Mouse (Mus musculus) midbrain, embryonic 11.5 days (tissue): ENCODE data around the gene Ftl1. TPM values are rescaled to one million over a fixed set of nuclear protein-coding genes. Genes with fewer than 3 reads are reported as not detected.

Experiments
- ATAC-seq: fragments of 200-750 bp; cut with Nextera tagmentation; 2 replicates; pipeline ENCODE4 v1.8.0; 2017; ENCODE audit warnings: moderate TSS enrichment, moderate library complexity; ENCODE audit not compliant: low FRiP score
- DNase-seq: peaks from one replicate; pipeline ENCODE4 v3.0.0; 2015; ENCODE audit warnings: low spot score; ENCODE audit errors: missing footprints
- H3K27ac ChIP-seq: fragments of 300-500 bp; sonication (generic); 2 replicates; pipeline ENCODE4 v1.5.1; 2014; ENCODE audit warnings: low read depth, low read length
- H3K27me3 ChIP-seq: fragments of 300-500 bp; sonication (generic); 2 replicates; pipeline ENCODE4 v1.6.1; 2014; ENCODE audit warnings: mild to moderate bottlenecking, low read length, moderate library complexity, mixed read lengths; ENCODE audit not compliant: control insufficient read depth, insufficient read depth
- H3K36me3 ChIP-seq: fragments of 300-500 bp; sonication (generic); 2 replicates; pipeline ENCODE4 v1.6.1; 2014; ENCODE audit warnings: mild to moderate bottlenecking, low read length, moderate library complexity, mixed read lengths; ENCODE audit not compliant: control insufficient read depth, insufficient read depth
- H3K4me1 ChIP-seq: fragments of 300-500 bp; sonication (generic); 2 replicates; pipeline ENCODE4 v1.6.1; 2014; ENCODE audit warnings: low read length; ENCODE audit not compliant: control insufficient read depth, insufficient read depth
- H3K4me2 ChIP-seq: fragments of 300-500 bp; sonication (generic); 2 replicates; pipeline ENCODE4 v1.6.1; 2014; ENCODE audit warnings: mild to moderate bottlenecking, moderate library complexity
- H3K4me3 ChIP-seq: fragments of 300-500 bp; sonication (generic); 2 replicates; pipeline ENCODE4 v1.5.1; 2014; ENCODE audit warnings: low read depth, low read length
- H3K9ac ChIP-seq: fragments of 300-500 bp; sonication (generic); 2 replicates; pipeline ENCODE4 v1.6.1; 2014; ENCODE audit warnings: low read length
- H3K9me3 ChIP-seq: fragments of 300-500 bp; sonication (generic); 2 replicates; pipeline ENCODE4 v1.6.1; 2016; ENCODE audit warnings: low read length; ENCODE audit not compliant: control insufficient read depth
- WGBS: fragments of 180-500 bp; shearing (Covaris S2); extraction: QIAGEN DNeasy Blood & Tissue Kit; methylation state at CpG from one replicate; pipeline ENCODE4 v1.1.7; 2014; 5-methylcytosine and 5-hydroxymethylcytosine counted together
- microRNA-seq: library from miRNA; unstranded; fragments of <30 nt; microRNA quantifications from one replicate; pipeline ENCODE4, GENCODE M21; 2017
- polyA plus RNA-seq: library from polyadenylated mRNA; unstranded; fragments of >200 nt; fragmentation: Nextera tagmentation; extraction: Ambion mirVana; gene quantifications from 2 replicates; pipeline ENCODE4 v1.2.1, GENCODE M21; 2014

The Ftl1 gene
- polyA plus RNA-seq, 1 experiment from 2014 or later: 5,528 TPM

GRCm38 (mm10) chr7:45413864-45414739, 45.6 kb downstream of the Ftl1 start:
- no peaks in the 10 kb centered on the region for H3K9me3 ChIP-seq
- DNase-seq (no peak), ATAC-seq (no peak; the same call in 1 of the 2 replicates)
- H3K27me3 ChIP-seq: peaks cover 82% of the 10 kb centered on the region
- H3K4me1 ChIP-seq: peaks cover 4% of the 10 kb centered on the region
- WGBS: 2% methylated on average over 27 of the region's 27 CpGs
- peak overlapping the region; percentile 22 for H3K9ac ChIP-seq
- H3K27ac ChIP-seq: no peak overlapping the region
- no peaks in the 10 kb centered on the region for H3K36me3 ChIP-seq
- H3K4me2 ChIP-seq: peak overlapping the region; percentile 60
- peak overlapping the region; percentile 42 for H3K4me3 ChIP-seq

DNA sequence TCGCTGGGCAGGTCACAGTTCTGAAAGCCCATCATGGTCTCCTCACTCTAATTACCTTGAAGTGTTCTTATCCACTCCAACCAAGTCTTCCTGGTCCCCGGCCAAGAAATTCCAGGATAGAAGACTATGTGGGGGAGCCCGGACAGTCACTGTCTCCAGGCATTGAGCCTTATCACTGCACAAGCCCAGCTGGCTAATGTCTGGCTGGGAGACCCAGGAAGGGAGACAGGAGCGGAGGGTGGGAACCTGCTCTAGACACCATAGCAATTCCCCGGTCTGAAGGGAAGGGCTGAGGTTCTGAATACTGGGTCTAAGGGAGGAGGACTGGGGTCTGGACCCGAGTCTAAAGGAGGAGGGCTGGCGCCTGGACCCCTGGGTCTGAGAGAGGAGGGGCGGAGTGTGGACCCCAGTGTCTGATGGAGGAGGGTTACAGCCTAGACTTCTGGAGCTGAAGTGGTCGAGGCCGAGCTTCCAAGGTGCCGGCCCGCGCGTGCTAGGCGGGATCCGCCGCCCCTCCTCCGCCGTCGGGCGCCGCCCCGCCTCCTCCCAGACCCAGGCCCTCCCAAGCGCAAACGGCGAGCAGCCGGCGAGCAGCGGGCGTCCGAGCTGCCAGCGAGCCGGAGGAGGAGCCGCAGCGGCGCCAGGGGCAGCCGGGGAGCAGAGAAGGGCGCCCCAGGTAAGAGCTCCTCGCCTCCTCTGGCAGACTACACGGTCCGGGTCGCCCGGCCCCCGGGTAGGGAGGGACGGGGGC, 46.4 kb downstream of the Ftl1 start, which contains the start of gene Ntf5:
Ntf5 (plus strand) TSS at position 583 of the 751 bp plus-strand sequence.
- WGBS: 3% methylated on average over 33 of the region's 45 CpGs
- H3K27ac ChIP-seq: no peak within 1 kb of the TSS

GRCm38 (mm10) chr7:45412421-45412820, 47.3 kb downstream of the Ftl1 start:
- WGBS: 91% methylated on average over 2 of the region's 2 CpGs
- H3K4me3 ChIP-seq: no peak overlapping the region
- DNase-seq (peak; percentile 82), ATAC-seq (no peak)
- H3K27me3 ChIP-seq: peaks cover 83% of the 10 kb centered on the region
- H3K4me1 ChIP-seq: peaks cover 4% of the 10 kb centered on the region
- H3K9ac ChIP-seq: no peak overlapping the region
- no peak overlapping the region for H3K27ac ChIP-seq
- H3K36me3 ChIP-seq: no peaks in the 10 kb centered on the region
- no peak overlapping the region for H3K4me2 ChIP-seq
- no peaks in the 10 kb centered on the region for H3K9me3 ChIP-seq

More for the DNA sequence above, 46.4 kb downstream of the Ftl1 start, which contains the start of gene Ntf5:
- peak; percentile 64 for ATAC-seq
- Histone ChIP-seq H3K9me3 (no peaks in the 10 kb centered on the region), H3K4me3 (peak within 1 kb of the TSS; percentile 42), H3K36me3 (no peaks in the 10 kb centered on the region), H3K27me3 (peaks cover 82% of the 10 kb centered on the region), H3K4me2 (peak within 1 kb of the TSS; percentile 60), H3K4me1 (peaks cover 4% of the 10 kb centered on the region), H3K9ac (peak within 1 kb of the TSS; percentile 22)
- DNase-seq: peak; percentile 90

DNA sequence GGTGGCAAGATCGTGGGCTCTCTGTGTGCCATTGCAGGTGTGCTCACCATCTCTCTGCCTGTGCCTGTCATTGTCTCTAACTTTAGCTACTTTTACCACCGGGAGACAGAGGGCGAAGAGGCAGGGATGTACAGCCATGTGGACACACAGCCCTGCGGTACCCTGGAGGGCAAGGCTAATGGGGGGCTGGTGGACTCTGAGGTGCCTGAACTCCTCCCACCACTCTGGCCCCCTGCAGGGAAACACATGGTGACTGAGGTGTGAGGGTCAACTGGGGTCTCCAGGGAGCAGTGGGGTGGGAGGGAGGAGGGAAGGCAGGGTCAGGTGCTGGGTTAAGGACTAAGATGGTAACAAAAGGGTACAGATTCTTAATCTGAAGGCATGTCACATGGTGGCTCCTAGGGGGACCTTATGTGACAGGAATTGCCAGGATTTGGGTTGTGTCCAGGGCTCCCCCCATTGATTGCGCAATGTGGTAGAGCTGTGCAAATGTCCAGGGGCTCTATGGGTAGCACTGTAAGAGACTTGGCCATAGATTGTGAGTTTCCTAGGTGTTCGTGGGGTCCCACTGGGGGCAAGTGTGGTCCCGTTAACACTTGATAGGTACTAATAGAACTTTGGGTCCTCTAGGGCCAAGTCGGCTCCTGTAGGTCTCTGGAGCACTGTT, 50.1 kb downstream of the Ftl1 start:
- ATAC-seq: no peak
- Histone ChIP-seq H3K4me2 (no peak overlapping the region), H3K4me1 (peaks cover 6% of the 10 kb centered on the region), H3K27ac (no peak overlapping the region), H3K9ac (no peak overlapping the region), H3K4me3 (no peak overlapping the region), H3K9me3 (no peaks in the 10 kb centered on the region), H3K36me3 (no peaks in the 10 kb centered on the region), H3K27me3 (peaks cover 82% of the 10 kb centered on the region)
- 83% methylated on average over 8 of the region's 8 CpGs for WGBS
- peak; percentile 10 for DNase-seq

- ATAC-seq (no peak), DNase-seq (peak; percentile 60)
- 86% methylated on average over 17 of the region's 17 CpGs for WGBS
- H3K4me3 ChIP-seq: no peak overlapping the region
- H3K27ac ChIP-seq: no peak overlapping the region
- H3K27me3 ChIP-seq: peaks cover 75% of the 10 kb centered on the region
- peaks cover 5% of the 10 kb centered on the region for H3K4me1 ChIP-seq
- H3K9ac ChIP-seq: no peak overlapping the region
- no peaks in the 10 kb centered on the region for H3K36me3 ChIP-seq
- no peak overlapping the region for H3K4me2 ChIP-seq
- H3K9me3 ChIP-seq: no peaks in the 10 kb centered on the region
Observed at GRCm38 (mm10) chr7:45408949-45409348, 50.7 kb downstream of the Ftl1 start.

GRCm38 (mm10) chr7:45408351-45408750, 51.3 kb downstream of the Ftl1 start:
- Histone ChIP-seq H3K9ac (no peak overlapping the region), H3K36me3 (no peaks in the 10 kb centered on the region), H3K9me3 (no peaks in the 10 kb centered on the region), H3K4me3 (no peak overlapping the region), H3K4me2 (no peak overlapping the region), H3K27ac (no peak overlapping the region), H3K4me1 (peaks cover 2% of the 10 kb centered on the region), H3K27me3 (peaks cover 70% of the 10 kb centered on the region)
- WGBS: 73% methylated on average over 7 of the region's 7 CpGs
- peak; percentile 80 for DNase-seq
- ATAC-seq: no peak

Small RNA genes lying within 50 kb of the gene (microRNA-seq; reads per million reads assigned to microRNA genes)
- gene Gm22133: 0.76 reads per million

Other genes with a start within 250 kb of the Ftl1 start
- 0.81 and 1.2 TPM in 2 replicates for gene Dkkl1, start 247.7 kb downstream of the Ftl1 start, polyA plus RNA-seq
- gene Tead2, start 244.1 kb downstream of the Ftl1 start, polyA plus RNA-seq: 241 and 253 TPM in 2 replicates
- 0.81 and 0.97 TPM in 2 replicates for gene Cd37, start 220.8 kb downstream of the Ftl1 start, polyA plus RNA-seq
- gene Slc6a16, start 218.8 kb downstream of the Ftl1 start, polyA plus RNA-seq: not detected in 2 replicates
- gene Slc6a21, start 182.4 kb downstream of the Ftl1 start, polyA plus RNA-seq: not detected in 2 replicates
- 4.4 and 6.1 TPM in 2 replicates for gene Trpm4, start 126.1 kb downstream of the Ftl1 start, polyA plus RNA-seq
- gene Hrc, start 124.6 kb downstream of the Ftl1 start, polyA plus RNA-seq: 0.11 and 0.19 TPM in 2 replicates
- gene Ppfia3, start 92.9 kb downstream of the Ftl1 start, polyA plus RNA-seq: 7.7 and 8.1 TPM in 2 replicates
- 0.75 and 1.2 TPM in 2 replicates for gene Lin7b, start 89.3 kb downstream of the Ftl1 start, polyA plus RNA-seq
- gene Snrnp70, start 64.1 kb downstream of the Ftl1 start, polyA plus RNA-seq: 62.0 and 70.9 TPM in 2 replicates
- gene Kcna7, start 54.2 kb downstream of the Ftl1 start, polyA plus RNA-seq: not detected in 2 replicates
- 0.23 and 0.44 TPM in 2 replicates for gene Ntf5, start 46.2 kb downstream of the Ftl1 start, polyA plus RNA-seq
- not detected in 2 replicates for gene Lhb, start 39.1 kb downstream of the Ftl1 start, polyA plus RNA-seq
- gene Gys1, start 25.0 kb downstream of the Ftl1 start, polyA plus RNA-seq: 26.5 and 26.8 TPM in 2 replicates
- 168 and 171 TPM in 2 replicates for gene Ruvbl2, start 21.8 kb downstream of the Ftl1 start, polyA plus RNA-seq
- 169 and 201 TPM in 2 replicates for gene Bax, start 7.0 kb upstream of the Ftl1 start, polyA plus RNA-seq
- 0.15 TPM in 1 of 2 replicates, not detected in the other for gene Tulp2, start 22.0 kb upstream of the Ftl1 start, polyA plus RNA-seq
- not detected in 2 replicates for gene Gm45808, start 26.9 kb upstream of the Ftl1 start, polyA plus RNA-seq
- gene Dhdh, start 28.9 kb upstream of the Ftl1 start, polyA plus RNA-seq: 3.2 and 3.9 TPM in 2 replicates
- gene Nucb1, start 50.5 kb upstream of the Ftl1 start, polyA plus RNA-seq: 83.7 and 84.8 TPM in 2 replicates
- gene Ppp1r15a, start 66.4 kb upstream of the Ftl1 start, polyA plus RNA-seq: 16.3 and 17.1 TPM in 2 replicates
- gene Plekha4, start 66.4 kb upstream of the Ftl1 start, polyA plus RNA-seq: 0.08 and 0.26 TPM in 2 replicates
- gene Hsd17b14, start 95.0 kb upstream of the Ftl1 start, polyA plus RNA-seq: 0.10 and 0.12 TPM in 2 replicates
- gene Bcat2, start 110.3 kb upstream of the Ftl1 start, polyA plus RNA-seq: 22.5 and 24.7 TPM in 2 replicates
- not detected in 2 replicates for gene Fgf21, start 155.6 kb upstream of the Ftl1 start, polyA plus RNA-seq
- gene Fut1, start 157.4 kb upstream of the Ftl1 start, polyA plus RNA-seq: not detected in 2 replicates
- 0.10 and 0.29 TPM in 2 replicates for gene Izumo1, start 161.9 kb upstream of the Ftl1 start, polyA plus RNA-seq
- 4.0 and 4.7 TPM in 2 replicates for gene Rasip1, start 167.6 kb upstream of the Ftl1 start, polyA plus RNA-seq
- gene Mamstr, start 180.1 kb upstream of the Ftl1 start, polyA plus RNA-seq: 1.8 and 2.1 TPM in 2 replicates
- gene Fut2, start 206.5 kb upstream of the Ftl1 start, polyA plus RNA-seq: not detected in 2 replicates
- gene Ntn5, start 224.1 kb upstream of the Ftl1 start, polyA plus RNA-seq: 0.21 TPM in 1 of 2 replicates, not detected in the other
- gene Sec1, start 234.5 kb upstream of the Ftl1 start, polyA plus RNA-seq: 0.19 and 0.36 TPM in 2 replicates
- 3.3 and 6.3 TPM in 2 replicates for gene Car11, start 240.0 kb upstream of the Ftl1 start, polyA plus RNA-seq
- gene Dbp, start 245.2 kb upstream of the Ftl1 start, polyA plus RNA-seq: 2.2 and 3.5 TPM in 2 replicates